Comparison of ENCODE assay signal across 15 mouse cellular contexts in genomic region chr16:34997052-34997451, GRCm38 (mm10). TPM values are rescaled to one million over a fixed set of nuclear protein-coding genes. Genes with fewer than 3 reads are reported as not detected.
DNase-seq lines count a peak whose midpoint lies in the region; ATAC-seq and TF ChIP-seq lines count a peak whose summit lies in the region.
"Had no signal": no experiment of that assay in that cellular context is flagged by ENCODE, and none has a peak within 500 bp of the region (broad histone marks: within the 10 kb centered on the region; RNA-seq: fewer than 3 reads in every experiment).

No protein-coding gene starts in this region.

- no peaks in the 10 kb centered on the region; the same call in 1 of the 2 replicates for H3K4me1 ChIP-seq in small intestine, adult 2 months (ENCODE audit: control insufficient read depth, insufficient read depth, insufficient read length, low read length)
- H3K4me1 ChIP-seq in forebrain, postnatal 0 days (ENCODE audit: insufficient read depth): peaks cover 20% of the 10 kb centered on the region; the same call in 1 of the 2 replicates
- H3K4me1 ChIP-seq: liver, embryonic 12.5 days had no signal

- no peak for TF ChIP-seq POLR2A in small intestine, adult 2 months (IDR thresholded peaks at IDR 0.05; ENCODE audit: low read depth, low read length)

- no peak overlapping the region for H3K4me3 ChIP-seq in left cerebral cortex, adult 2 months
- H3K4me3 ChIP-seq in small intestine, adult 2 months (ENCODE audit: low read depth, low read length): peak overlapping the region; percentile 8; the same call in 1 of the 2 replicates
- H3K4me3 ChIP-seq in forebrain, postnatal 0 days (ENCODE audit: low read depth, low read length): no peak overlapping the region
- H3K4me3 ChIP-seq: embryonic facial prominence, embryonic 15.5 days; forebrain, embryonic 12.5 days; liver, embryonic 12.5 days had no signal

- intact Hi-C loops in left cerebral cortex, adult 2 months (cut with DNase I): no loop called here
- intact Hi-C loops in left cerebral cortex, postnatal 4 days (cut with DNase I): no loop called here

- no peak overlapping the region for H3K4me2 ChIP-seq in forebrain, postnatal 0 days (ENCODE audit: low read depth)
- H3K4me2 ChIP-seq: embryonic facial prominence, embryonic 15.5 days; forebrain, embryonic 12.5 days; liver, embryonic 12.5 days had no signal

- H3K9me3 ChIP-seq in forebrain, postnatal 0 days (ENCODE audit: low read length): no peaks in the 10 kb centered on the region
- H3K9me3 ChIP-seq: embryonic facial prominence, embryonic 15.5 days; forebrain, embryonic 12.5 days; liver, embryonic 12.5 days had no signal

- no peak for DNase-seq in left cerebral cortex, adult 2 months (ENCODE audit: extremely low spot score in 1 of 2, low spot score in 2 of 2)
- no peak for DNase-seq in left cerebral cortex, postnatal 4 days
- DNase-seq in adipocyte (ENCODE audit: low spot score) (peak; percentile 72), MN1 (ENCODE audit: low spot score) (no peak)
- DNase-seq in adrenal gland, postnatal 25 days: peak; percentile 35
- DNase-seq in layer of hippocampus, adult 8-10 months (ENCODE audit: low spot score in 2 of 2): no peak
- DNase-seq in forebrain, postnatal 0 days: no peak
- DNase-seq: kidney, adult 8-10 months; kidney, postnatal 25 days; lung, postnatal 10 days had no signal

- H3K27me3 ChIP-seq in small intestine, adult 2 months (ENCODE audit: control insufficient read depth, insufficient read depth, low read length): no peaks in the 10 kb centered on the region
- H3K27me3 ChIP-seq in forebrain, postnatal 0 days (ENCODE audit: insufficient read depth, low read length): no peaks in the 10 kb centered on the region
- H3K27me3 ChIP-seq: embryonic facial prominence, embryonic 15.5 days had no signal

- peak overlapping the region; percentile 66 for H3K27ac ChIP-seq in left cerebral cortex, adult 2 months
- H3K27ac ChIP-seq in small intestine, adult 2 months (ENCODE audit: insufficient read depth, low read depth, low read length): 0 out of 2 replicates have a peak overlapping the region, but pooled peaks have one; percentile 27
- no peak overlapping the region for H3K27ac ChIP-seq in forebrain, postnatal 0 days (ENCODE audit: low read depth, low read length)
- H3K27ac ChIP-seq: embryonic facial prominence, embryonic 15.5 days; forebrain, embryonic 12.5 days; liver, embryonic 12.5 days had no signal

- peaks cover 47% of the 10 kb centered on the region for H3K36me3 ChIP-seq in small intestine, adult 2 months (ENCODE audit: control insufficient read depth, insufficient read depth, low read length)
- H3K36me3 ChIP-seq in forebrain, postnatal 0 days (ENCODE audit: insufficient read depth): no peaks in the 10 kb centered on the region
- H3K36me3 ChIP-seq: embryonic facial prominence, embryonic 15.5 days; forebrain, embryonic 12.5 days; liver, embryonic 12.5 days had no signal

- H3K9ac ChIP-seq in forebrain, postnatal 0 days: no peak overlapping the region
- H3K9ac ChIP-seq: embryonic facial prominence, embryonic 15.5 days; forebrain, embryonic 12.5 days; liver, embryonic 12.5 days had no signal

- TF ChIP-seq CTCF in left cerebral cortex, adult 2 months (IDR thresholded peaks at IDR 0.05): no peak
- no peak for TF ChIP-seq CTCF in small intestine, adult 2 months (IDR thresholded peaks at IDR 0.05; ENCODE audit: extremely low read depth, insufficient read length, insufficient replicate concordance, low read depth, low read length)
- no peak for TF ChIP-seq CTCF in forebrain, postnatal 0 days (IDR thresholded peaks at IDR 0.05; ENCODE audit: low read depth)

- ATAC-seq in forebrain, postnatal 0 days: no peak
- ATAC-seq: CD4-positive, CD25-positive, alpha-beta regulatory T cell, adult 4 months; liver, embryonic 12.5 days had no signal

- WGBS in small intestine, adult 2 months: 67% methylated on average over 4 of the region's 4 CpGs
- WGBS in forebrain, postnatal 0 days: 66% methylated on average over 4 of the region's 4 CpGs

RNA-seq across cellular contexts. Expression of gene Hacd2, which starts 25.2 kb away (rescaled TPM):
- total RNA-seq in left cerebral cortex, adult 2 months (2021): 10 to 100 TPM; 25.3 to 30.2 TPM
- 10 to 100 TPM; 19.9 to 23.3 TPM for total RNA-seq in left cerebral cortex, postnatal 4 days (2021)
- total RNA-seq in adrenal gland, postnatal 25 days (2021): 35.4 and 40.2 TPM in 2 replicates
- 25.6 and 34.9 TPM in 2 replicates for polyA plus RNA-seq in small intestine, adult 2 months (2012; rRNA removed)
- 10 to 100 TPM; 40.4 to 48.4 (median 43.5) TPM for total RNA-seq in layer of hippocampus, adult 8-10 months (2022)
- total RNA-seq in forebrain, postnatal 0 days (2014; rRNA removed): 13.5 and 13.9 TPM in 2 replicates
- 46.3 and 50.4 TPM in 2 replicates for polyA plus RNA-seq in forebrain, postnatal 0 days (2015; fragmentation: Nextera tagmentation; extraction: Ambion mirVana)

Comparison
In these comparisons a context has a peak if more than half of its experiments do, and no peak if none do; other contexts are left out.
1. DNase-seq: peak in adipocyte (single experiment) and adrenal gland, postnatal 25 days (single experiment); none in left cerebral cortex, adult 2 months (0 of 2), left cerebral cortex, postnatal 4 days (single experiment), MN1 (single experiment), layer of hippocampus, adult 8-10 months (0 of 2) and forebrain, postnatal 0 days (single experiment).